Mouse (Mus musculus) urinary bladder, postnatal 10 days (tissue): ENCODE measurements around the gene Mapkap1.
A peak's percentile ranks its signal among the peaks of the same experiment; 100 is the strongest.

Source experiments
- DNase-seq: peaks from one replicate; pipeline ENCODE4 v3.0.0; 2022; ENCODE audit warnings: low spot score

The Mapkap1 gene

DNA sequence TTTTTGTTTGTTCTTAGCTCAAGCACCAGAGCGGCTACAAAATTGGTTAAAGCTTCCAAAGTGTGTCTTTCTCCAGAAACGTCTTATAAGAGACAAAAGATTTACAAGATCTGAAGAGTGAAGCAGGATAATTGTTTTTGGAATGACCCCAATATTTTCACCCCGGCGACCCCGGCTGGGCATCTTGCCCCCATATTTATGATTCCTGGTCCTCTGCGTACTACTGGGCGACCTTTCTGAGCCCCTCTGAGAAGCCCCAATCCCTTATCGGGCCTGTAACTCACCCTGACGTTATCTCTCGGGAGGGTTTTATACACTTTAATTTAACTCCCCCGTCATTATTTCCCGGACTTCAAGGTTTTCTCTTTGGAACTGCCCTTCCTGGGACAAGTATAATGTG is 225.5 kb downstream of the Mapkap1 start:
- DNase-seq = no peak

DNA sequence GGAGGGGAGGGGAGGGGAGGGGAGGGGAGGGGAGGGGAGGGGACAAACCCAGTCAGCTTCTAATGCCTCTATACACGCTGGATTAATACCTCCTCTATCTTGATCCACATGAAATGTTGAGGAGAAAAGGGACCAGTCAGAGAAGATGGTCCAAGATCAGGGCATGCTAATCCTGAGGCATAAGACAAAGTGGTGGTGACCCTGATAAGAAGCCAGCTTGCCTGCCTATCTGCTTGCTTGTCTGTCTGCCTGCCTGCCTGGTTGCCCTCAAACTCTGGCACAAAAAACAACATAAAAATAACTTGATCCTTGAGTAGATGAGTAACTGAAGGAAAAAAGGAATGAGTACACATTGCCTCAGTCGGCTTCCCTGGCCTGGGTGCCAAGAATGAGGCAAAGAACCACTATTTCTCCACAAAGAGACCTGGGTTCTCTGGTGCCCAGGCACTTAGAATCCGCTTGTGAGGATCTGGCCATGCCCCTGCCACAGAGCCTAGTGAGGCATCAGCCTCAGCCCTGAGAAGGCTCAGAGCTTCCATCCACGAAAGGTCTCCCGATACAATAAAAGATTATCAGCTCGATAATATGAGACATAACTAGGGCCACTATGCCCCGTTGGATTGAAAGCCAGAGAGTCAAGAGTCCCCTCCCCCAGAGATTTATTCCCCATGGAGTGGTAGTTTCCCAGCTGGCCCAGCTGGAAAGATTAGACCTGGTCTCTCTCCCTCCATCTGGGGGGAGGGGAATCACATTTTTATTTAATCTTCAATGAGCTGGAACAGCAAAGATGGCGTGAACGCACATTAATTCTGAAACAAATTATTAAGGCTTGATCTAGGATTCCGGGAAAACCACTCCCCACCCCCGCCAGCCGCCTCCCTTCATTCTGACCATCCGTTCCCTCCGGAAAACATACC is 228.9 kb downstream of the Mapkap1 start:
- no peak for DNase-seq

DNA sequence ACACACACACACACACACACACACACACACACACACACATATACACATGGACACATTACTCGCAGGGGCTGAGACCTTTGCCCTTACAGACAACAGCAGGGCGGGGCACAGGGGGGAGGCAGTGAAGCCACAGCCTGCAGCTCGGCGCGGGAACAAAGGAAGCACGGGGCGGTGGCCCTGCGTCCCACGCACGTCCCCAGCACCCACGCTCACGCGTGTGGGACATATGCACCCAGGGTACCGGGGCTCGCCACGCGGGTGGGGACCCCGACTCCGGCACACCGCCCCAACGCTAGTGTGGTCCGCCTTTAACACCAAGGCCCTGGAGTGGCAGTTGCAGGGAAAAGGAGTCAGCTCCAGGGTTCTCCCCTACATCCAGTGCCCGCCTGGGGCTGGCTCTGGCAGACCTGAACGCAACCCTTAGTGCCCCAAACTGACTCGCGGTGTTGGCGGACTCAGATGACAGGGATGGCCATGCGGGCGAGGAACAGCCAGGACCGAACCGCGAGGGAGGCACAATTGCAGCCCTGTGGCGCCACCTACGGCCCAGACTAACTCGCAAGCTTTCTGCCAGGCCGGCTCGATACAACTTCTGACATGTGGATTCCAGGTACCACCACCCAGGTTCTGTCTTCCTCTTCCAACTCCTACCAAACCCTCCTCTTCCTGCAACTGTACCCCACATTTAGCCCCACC is 232.5 kb downstream of the Mapkap1 start:
- DNase-seq = peak; percentile 56

DNA sequence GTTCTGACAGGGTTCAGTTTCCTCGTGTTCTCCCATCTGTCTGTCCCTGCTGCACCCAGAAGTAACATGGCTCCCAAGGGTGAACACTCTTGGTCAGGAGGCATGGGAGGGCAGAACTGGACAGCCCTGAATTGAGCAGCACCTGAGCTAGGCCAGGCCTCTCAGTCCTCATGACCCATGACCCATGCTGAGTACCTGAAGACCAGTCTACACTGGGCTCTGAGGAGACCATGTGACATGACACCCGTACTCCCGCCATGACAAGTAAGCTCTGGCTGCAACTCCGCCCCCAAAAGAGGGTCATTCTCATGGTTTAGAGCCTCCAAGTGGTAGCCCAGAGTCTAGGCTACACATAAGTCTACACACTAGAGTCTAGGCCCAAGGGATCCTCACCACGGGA is 233.2 kb downstream of the Mapkap1 start:
- DNase-seq = no peak

DNA sequence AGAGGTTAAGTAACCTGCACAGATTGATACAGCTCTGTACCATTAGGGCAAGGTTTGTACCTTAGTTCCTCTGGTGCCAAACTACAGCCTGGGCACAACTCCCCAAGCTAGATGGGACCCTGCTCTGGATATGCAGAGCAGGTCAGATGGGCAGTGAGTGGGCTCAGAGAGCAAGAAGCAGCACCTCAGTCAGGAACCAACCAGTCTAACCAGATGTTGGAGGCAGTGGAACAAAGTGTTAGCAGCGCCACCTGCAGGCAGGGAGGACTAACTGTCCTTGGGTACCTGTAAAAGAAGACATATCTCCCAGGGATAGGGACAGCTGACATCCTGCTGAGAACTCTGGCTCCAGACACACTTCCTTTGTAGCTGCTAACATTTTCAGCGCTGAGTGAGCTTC is 235.8 kb downstream of the Mapkap1 start:
- DNase-seq = no peak

DNA sequence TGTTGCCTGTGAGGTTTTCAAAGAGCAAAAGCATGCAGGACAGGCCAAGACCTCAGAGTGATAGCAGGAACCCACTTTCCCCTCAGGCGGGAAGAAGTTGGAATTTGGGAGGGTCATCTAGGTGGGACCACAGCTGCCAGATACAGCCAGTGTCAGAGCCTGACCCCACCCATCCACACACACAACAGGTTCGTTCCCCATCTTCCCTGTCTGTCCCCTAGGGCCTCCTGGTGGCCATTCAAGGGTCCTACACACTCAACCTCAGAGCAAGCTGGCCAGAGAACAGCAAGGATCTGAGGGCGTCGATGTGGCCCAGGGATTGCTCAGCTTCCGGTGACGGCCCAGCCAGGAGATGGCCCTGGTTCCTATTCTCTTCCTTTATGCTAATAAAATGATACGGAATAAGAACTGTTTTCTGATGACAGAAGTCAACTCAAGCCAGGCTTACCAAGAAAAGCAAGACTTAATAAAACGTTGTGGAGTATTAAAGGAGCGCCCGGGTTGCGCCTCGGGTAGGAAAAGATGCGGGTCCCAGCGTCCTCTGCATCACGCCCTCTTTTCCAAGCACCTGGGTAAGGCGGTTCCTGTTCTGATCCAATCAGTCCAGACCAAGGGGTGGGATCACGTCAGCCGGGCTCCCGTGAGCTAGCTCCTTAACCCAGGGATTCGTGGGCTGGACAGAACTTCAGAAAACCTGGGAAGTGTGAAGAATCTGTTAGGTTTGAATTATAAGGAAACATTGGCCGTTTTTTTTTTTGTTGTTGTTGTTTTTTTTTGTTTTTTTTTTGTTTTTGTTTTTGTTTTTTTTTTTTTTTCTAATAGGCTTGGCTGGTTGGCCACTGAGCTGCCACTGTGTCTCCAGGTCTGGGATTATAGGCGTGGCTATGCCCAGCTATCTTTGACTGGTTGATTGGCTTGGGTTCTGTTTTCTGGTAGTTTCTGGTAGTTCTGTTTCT is 238.3 kb downstream of the Mapkap1 start:
- no peak for DNase-seq

DNA sequence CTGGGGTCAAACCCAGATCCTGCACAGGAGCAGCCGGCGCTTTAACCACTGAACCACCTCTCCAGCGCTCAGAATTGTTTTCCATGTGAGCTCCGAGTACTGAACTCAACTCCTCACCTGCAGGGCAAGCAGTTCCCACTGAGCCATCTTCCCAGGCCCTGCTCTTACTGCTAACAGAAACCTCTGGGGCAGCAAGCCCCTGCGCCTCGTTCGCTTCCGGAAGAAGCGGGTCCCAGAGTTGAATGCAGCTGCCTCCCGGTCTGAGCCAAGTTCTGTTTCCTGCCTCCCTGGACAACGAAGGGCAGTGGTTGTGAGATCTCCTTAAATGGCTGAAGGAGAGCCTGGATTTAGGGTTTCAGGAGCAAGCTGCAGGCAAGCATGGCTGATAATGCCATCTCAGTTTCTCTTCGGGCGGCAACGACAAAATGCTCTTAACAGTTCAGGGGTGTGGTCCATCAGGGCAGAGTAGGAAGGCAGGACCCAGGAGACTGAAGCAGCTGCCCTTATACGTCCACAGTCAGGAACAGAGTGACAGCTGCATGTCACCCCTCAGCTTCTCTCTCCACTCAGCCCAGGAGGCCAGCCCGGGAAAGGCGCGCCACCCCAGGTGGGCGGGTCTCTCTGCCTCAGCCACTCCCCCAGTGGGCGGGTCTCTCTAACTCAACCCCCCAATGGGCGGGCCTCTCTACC is 239.4 kb downstream of the Mapkap1 start:
- DNase-seq = no peak

DNA sequence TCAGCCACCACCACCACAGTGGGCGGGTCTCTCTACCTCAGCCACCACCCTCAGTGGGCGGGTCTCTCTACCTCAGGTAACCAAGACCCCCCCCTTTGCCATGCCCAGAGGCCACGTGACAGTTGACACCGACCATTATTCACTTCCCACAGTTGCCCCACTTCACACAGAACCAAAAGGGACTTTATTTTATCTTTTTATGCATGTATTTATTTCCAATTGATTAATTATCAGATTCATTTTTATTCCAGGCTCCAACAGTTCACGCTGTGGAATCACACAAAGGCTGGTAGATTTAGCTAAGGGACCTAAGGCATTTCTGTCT is 239.9 kb downstream of the Mapkap1 start:
- DNase-seq = no peak

DNA sequence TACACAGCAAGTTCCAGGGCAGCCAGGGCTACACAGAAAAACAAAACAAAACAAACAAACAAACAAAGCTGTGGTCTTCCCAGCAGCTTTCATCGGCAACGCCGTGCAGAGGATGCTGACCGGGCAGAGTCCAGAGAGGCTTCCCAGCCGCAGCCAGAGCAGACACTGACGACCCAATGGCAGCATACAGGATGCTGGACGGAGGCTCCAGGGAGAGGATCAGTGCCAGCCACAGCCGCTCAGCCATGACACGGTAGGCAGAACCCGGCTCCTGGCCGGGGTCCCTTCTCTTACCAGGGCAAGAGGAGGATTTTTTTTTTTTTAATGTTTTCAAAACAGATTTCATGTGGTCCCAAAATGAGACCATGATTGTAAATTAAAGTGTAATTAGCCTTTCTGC is 240.8 kb downstream of the Mapkap1 start:
- DNase-seq = no peak

DNA sequence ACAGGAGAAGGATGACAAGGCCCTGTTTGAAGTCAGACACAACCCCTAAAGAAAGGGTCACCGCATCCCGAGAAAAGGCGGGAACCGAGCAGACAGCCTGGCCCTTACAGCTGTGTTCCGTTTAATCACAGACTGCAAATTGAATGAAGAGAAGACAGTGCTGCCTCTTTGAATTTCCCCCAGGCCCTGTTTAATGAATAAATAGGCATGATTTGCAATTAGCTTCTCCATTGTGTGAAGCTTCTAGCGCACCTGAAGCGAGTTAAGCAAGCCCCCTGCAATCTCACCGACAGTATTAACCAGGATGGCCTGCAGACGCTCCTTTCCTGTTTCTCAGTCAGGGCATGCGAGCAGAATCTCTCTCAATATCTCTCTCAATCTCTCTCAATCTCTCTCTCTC is 261.2 kb downstream of the Mapkap1 start:
- no peak for DNase-seq

DNA sequence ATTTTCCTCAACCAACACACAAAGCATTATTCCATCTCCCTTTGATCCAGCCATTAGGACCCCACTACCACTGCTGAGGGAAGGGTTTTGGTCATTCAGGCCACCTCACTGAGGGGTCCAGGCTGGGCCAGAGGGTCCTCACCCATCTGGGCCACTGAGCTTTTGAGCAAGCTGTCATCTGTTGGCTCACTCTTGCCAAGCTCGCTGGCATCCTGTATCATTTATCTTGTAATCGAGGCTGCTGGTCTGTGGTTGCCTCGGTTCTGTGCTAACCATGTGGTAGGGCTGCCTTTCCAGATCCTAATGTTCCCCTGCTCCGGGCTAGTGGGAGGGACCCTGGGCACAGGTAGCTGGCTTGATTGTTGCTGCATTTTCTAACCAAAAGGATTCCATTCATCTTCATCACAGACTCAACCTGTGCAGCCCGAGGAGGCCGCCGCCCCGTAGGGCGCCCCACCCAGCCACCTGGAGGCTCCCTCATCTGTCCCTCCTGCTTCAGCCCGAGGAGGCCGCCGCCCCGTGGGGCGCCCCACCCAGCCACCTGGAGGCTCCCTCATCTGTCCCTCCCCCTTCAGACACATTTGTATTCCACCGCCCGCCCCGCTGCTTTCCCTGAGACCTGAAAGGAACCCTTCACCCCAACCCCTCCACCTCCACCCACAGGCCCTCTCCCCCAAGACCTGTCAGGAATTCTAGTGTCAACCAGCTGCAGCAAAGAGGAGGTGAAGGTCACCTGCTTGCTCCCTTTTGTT is 262.0 kb downstream of the Mapkap1 start:
- no peak for DNase-seq

DNA sequence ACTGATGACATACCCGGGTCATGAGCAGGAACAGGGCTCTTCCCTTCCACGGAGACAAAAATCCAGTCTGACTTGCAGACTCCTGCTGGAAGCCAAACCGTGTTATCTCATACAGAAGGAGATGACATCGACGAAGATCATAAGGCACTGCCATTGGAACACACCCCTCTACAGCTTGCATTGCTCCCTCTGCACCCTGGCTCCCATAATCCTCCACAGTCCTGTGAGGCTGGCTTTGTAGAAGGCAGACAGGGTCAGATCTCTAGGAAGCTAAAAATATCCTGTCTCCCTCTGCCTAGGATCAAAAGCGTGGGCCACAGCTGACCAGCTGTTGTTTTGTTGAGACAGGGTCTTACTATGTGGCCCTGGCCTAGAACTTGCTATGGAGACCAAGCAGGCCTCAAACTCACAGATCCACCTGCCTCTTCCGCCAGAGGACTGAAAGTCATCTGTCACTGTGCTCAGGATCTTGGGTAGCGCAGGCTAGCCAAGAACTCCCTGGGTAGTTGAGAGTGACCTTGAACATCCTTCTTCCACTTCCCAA is 262.7 kb downstream of the Mapkap1 start:
- DNase-seq = no peak

DNA sequence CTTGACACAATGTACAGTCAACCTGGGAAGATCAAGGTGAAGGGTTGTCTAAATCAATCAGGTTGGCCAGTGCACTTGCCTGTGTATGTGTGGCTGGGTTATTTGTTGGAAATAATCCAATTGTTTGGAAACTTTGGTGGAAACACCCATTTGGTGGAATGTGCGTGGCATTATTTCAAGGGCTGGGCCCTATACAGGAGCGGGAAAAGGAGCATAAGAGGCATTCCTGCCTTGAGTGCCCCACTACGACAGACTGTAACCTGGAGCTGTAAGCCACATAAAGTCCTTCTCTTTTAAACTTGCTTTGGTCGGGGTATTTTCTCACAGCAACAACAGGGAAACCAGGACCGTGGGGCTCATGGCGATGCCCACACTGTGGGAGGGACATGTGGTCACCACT is 263.9 kb downstream of the Mapkap1 start:
- no peak for DNase-seq

DNA sequence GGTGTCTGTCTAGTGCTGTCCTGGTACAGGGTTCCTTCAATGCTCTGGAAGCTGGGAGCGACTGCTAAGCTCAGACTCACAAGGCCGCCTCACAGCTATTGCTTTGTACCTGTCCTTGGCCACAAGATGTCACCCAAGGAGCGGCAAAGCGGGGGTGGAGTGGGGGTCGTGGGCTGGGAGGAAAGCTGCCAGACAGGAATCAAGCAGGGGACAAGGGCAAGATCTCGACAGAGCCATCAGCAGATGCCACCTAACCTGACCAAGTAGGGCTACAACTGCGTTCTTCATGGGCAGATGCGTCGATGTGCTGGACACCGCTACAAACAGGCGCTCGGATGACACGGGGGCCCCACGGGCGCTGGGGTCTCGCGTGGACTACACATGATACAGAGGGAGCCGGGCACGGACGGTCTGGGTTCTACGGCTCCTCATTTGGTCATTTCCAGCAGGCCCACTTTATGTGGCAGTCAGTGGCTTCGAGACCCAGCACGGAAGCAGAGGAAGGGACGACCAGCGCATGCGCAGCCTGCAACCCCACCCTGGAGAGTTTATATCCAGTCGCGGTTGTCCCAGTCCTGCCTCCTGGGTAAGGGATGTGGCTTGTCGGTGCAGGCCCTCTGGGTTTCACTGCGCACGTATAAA is 264.9 kb downstream of the Mapkap1 start:
- no peak for DNase-seq

DNA sequence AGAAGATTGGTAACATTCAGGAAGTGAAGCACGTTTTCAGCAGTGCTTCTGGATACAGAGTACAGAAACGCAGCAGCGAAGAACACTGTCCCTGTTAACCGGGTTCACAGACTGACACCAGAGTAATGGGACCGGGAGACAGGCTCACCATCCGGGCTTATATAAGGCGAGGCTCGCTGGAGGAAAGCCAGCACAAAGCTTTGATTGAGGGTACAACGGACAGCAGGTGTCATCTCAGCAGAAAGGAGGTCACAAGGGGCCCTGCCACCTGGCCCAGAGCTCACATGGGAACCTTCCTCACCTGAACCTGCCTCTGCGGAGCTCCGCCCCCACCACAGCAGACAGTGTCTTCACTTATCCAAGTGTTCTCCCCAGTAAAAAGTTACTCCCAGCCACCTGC is 267.3 kb downstream of the Mapkap1 start:
- DNase-seq = no peak
